Mouse (Mus musculus) liver, embryonic 14.5 days (tissue): Measurements from ENCODE around the gene Hgd. TPM values are rescaled to one million over a fixed set of nuclear protein-coding genes. Genes with fewer than 3 reads are reported as not detected.

Experiments
- ATAC-seq: fragments of 200-750 bp; cut with Nextera tagmentation; 2 replicates; pipeline ENCODE4 v1.8.0; 2017; ENCODE audit warnings: moderate number of reproducible peaks, mild to moderate bottlenecking, moderate library complexity; ENCODE audit not compliant: insufficient read depth
- DNase-seq, 3 experiments: peaks; one replicate each; pipeline ENCODE4 v3.0.0-alpha.2; 2012 to 2013; ENCODE audit warnings: low read depth in 3 of 3, low spot score in 3 of 3
- H3K27ac ChIP-seq: fragments of 300-500 bp; sonication (generic); 2 replicates; pipeline ENCODE4 v1.5.1; 2014; ENCODE audit warnings: moderate library complexity, mild to moderate bottlenecking, control low read depth, inconsistent platforms
- H3K27me3 ChIP-seq: fragments of 300-500 bp; sonication (generic); 2 replicates; pipeline ENCODE4 v1.6.1; 2014; ENCODE audit warnings: mild to moderate bottlenecking, low read length, moderate library complexity; ENCODE audit not compliant: control insufficient read depth, insufficient read depth
- H3K36me3 ChIP-seq: fragments of 300-500 bp; sonication (generic); replicated peaks from 2 replicates; pipeline ENCODE4 v1.6.1; 2014; ENCODE audit warnings: low read depth; ENCODE audit not compliant: control insufficient read depth, insufficient read depth
- H3K4me1 ChIP-seq, 2 experiments: fragments of 200-500 bp in 1 of 2; fragments of 300-500 bp in 1 of 2; sonication (generic) in 1 of 2; replicated peaks; 2 replicates each; pipeline ENCODE4 v1.6.1; 2012 to 2014; ENCODE audit warnings: antibody characterized with exemption in 1 of 2, inconsistent platforms in 1 of 2, low read length in 1 of 2; ENCODE audit not compliant: control insufficient read depth in 2 of 2, insufficient read depth in 2 of 2
- H3K4me2 ChIP-seq: fragments of 300-500 bp; sonication (generic); 2 replicates; pipeline ENCODE4 v1.6.1; 2014; ENCODE audit warnings: low read depth, mild to moderate bottlenecking, control low read depth, moderate library complexity
- H3K4me3 ChIP-seq, 2 experiments: fragments of 200-500 bp in 1 of 2; fragments of 300-500 bp in 1 of 2; sonication (generic) in 1 of 2; 2 replicates each; pipeline ENCODE4 v1.5.1; 2012 to 2014; ENCODE audit warnings: low read depth in 2 of 2, low read length in 2 of 2, mild to moderate bottlenecking in 2 of 2, control low read depth in 1 of 2, inconsistent platforms in 1 of 2, moderate library complexity in 1 of 2; ENCODE audit not compliant: insufficient read depth in 1 of 2
- H3K9ac ChIP-seq: fragments of 300-500 bp; sonication (generic); replicated peaks from 2 replicates; pipeline ENCODE4 v1.6.1; 2014; ENCODE audit warnings: mild to moderate bottlenecking, control low read depth, moderate library complexity
- H3K9me3 ChIP-seq: fragments of 300-500 bp; sonication (generic); 2 replicates; pipeline ENCODE4 v1.6.1; 2016; ENCODE audit warnings: low read length, mixed read lengths; ENCODE audit not compliant: control insufficient read depth
- CTCF ChIP-seq: IDR thresholded peaks from 2 replicates; pipeline ENCODE4 v1.5.1; 2016; ENCODE audit warnings: antibody characterized with exemption, low read depth, control low read depth
- EP300 ChIP-seq: IDR thresholded peaks from 2 replicates; pipeline ENCODE4 v1.6.1; 2016; ENCODE audit warnings: antibody characterized with exemption, low read depth
- WGBS: fragments of 180-500 bp; shearing (Covaris S2); extraction: QIAGEN DNeasy Blood & Tissue Kit; methylation state at CpG from one replicate; pipeline ENCODE4 v1.1.7; 2014; ENCODE audit not compliant: insufficient replicate concordance; 5-methylcytosine and 5-hydroxymethylcytosine counted together
- polyA plus RNA-seq, 2 experiments: library from polyadenylated mRNA; depleted of rRNA in 1 of 2; stranded (reverse) in 1 of 2; unstranded in 1 of 2; fragments of >200 nt; fragmentation: Nextera tagmentation in 1 of 2; extraction: Ambion mirVana in 1 of 2; gene quantifications; 2 replicates each; pipeline versions ENCODE4 v1.2.1 to v1.2.3; 2012 to 2014

The Hgd gene
- polyA plus RNA-seq, 2 experiments, result 20.3 to 32.7 TPM

DNA sequence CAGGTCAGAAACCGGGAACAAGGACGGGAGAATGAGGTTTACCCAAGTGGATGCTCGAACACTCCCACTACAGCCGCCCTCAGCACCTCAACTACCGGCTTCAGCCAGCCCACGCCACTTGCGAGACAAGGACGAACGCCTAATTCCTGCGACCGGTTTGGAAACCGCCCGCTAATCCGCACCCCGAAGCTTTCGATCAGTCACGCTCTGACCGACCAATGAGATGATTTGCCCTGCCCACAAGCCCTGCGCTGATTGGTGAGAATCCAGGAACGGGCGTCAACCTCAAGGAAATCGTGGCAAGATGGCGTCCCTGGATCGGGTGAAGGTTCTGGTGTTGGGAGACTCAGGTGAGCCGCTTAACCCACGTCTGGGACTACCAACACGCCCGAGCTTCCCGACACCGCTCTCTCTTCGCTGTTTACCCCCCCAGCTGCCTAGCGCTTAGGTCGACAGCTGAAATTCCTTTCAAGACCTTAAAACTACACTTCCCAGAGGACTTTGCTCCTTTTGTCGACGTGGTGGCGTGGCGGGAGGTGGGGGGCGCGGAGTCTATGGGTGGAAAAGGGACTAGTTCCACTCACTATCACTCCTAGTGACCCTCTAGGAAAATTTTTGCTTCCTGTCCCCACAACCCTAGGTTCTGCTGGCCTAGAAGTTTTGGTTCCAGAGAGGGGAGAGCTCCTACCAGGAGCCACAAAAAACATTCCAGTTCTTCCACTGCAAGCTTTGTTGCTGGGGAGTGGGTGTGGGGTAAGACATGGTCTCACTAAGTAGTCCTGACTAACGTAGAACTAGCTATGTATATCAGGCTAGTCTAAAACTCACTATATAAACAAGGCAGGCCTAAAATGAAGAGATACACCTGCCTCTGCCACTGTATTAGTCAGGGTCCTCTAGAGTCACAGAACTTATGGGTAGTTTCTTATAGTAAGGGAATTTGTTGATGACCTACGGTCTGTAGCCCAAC is 40.1 kb upstream of the Hgd start, which contains the start of the genes Gtf2e1 and Rabl3:
Gene Gtf2e1 (minus strand): TSS at position 179 of the 970 bp plus-strand sequence.
Gene Rabl3 (plus strand): TSS at position 275 of the 970 bp plus-strand sequence.
- H3K9me3 ChIP-seq, result no peaks in the 10 kb centered on the region

GRCm38 (mm10) chr16:37540776-37541175 is 39.2 kb upstream of the Hgd start:
- Histone ChIP-seq H3K9me3 (no peaks in the 10 kb centered on the region), H3K27ac (no peak overlapping the region), H3K9ac (no peak overlapping the region; the same call in 1 of the 2 replicates), H3K4me1 (peaks cover 5 to 14% of the 10 kb centered on the region in 2 experiments), H3K4me2 (peak overlapping the region; percentile 98), H3K4me3 (peak overlapping the region; percentile 85 to 97), H3K27me3 (no peaks in the 10 kb centered on the region), H3K36me3 (no peaks in the 10 kb centered on the region; the same call in 1 of the 2 replicates)
- WGBS, result 74% methylated on average over 6 of the region's 6 CpGs
- TF ChIP-seq EP300, result no peak
- no peak for TF ChIP-seq CTCF
- DNase-seq (no peak), ATAC-seq (no peak)

More for the DNA sequence above, 40.1 kb upstream of the Hgd start, which contains the start of the genes Gtf2e1 and Rabl3:
- ATAC-seq (peak; percentile 99), DNase-seq (peak; percentile 97 to 98 (median 98))
- Histone ChIP-seq H3K4me3 (peak within 1 kb of the TSS; percentile 85 to 97), H3K27me3 (no peaks in the 10 kb centered on the region), H3K36me3 (peaks cover 4% of the 10 kb centered on the region; the same call in 1 of the 2 replicates), H3K4me1 (peaks cover 5 to 16% of the 10 kb centered on the region in 2 experiments), H3K27ac (peak within 1 kb of the TSS; percentile 69), H3K9ac (peak within 1 kb of the TSS; percentile 93), H3K4me2 (peak within 1 kb of the TSS; percentile 98)
- 1% methylated on average over 41 of the region's 41 CpGs for WGBS
- no peak for TF ChIP-seq CTCF
- no peak for TF ChIP-seq EP300

DNA sequence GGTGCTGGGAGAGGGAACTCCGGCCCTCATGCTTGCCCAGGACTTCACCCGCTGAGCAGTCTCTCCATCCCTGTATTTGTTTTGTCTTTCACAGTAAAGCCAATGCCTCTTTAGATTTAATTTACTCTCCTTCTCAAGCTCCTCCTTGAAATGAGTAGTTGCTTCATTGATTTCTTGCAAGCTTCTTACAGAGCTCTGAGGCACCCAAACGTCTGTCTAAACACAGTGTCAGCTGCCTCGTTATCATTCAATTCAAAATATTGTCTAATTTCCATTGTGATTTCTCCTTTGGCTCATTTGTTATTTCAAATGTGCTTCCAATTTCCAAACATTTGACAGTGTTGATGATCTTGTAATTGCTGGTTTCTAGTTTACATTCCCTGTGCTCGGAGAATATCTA is 33.6 kb upstream of the Hgd start:
- Histone ChIP-seq H3K27me3 (no peaks in the 10 kb centered on the region), H3K4me1 (no peaks in the 10 kb centered on the region), H3K4me3 (no peak overlapping the region), H3K27ac (no peak overlapping the region), H3K9me3 (no peaks in the 10 kb centered on the region), H3K9ac (no peak overlapping the region), H3K36me3 (no peaks in the 10 kb centered on the region; the same call in 1 of the 2 replicates), H3K4me2 (no peak overlapping the region)
- no peak for ATAC-seq
- DNase-seq, result no peak
- WGBS, result 73% methylated on average over 5 of the region's 5 CpGs
- no peak for TF ChIP-seq CTCF
- TF ChIP-seq EP300, result no peak

GRCm38 (mm10) chr16:37550266-37550665 is 29.7 kb upstream of the Hgd start:
- no peaks in the 10 kb centered on the region for H3K36me3 ChIP-seq
- H3K27me3 ChIP-seq, result no peaks in the 10 kb centered on the region
- H3K4me1 ChIP-seq, result no peaks in the 10 kb centered on the region
- no peak overlapping the region for H3K4me3 ChIP-seq
- no peak for ATAC-seq
- no peak overlapping the region for H3K9ac ChIP-seq
- no peaks in the 10 kb centered on the region for H3K9me3 ChIP-seq
- TF ChIP-seq EP300 (no peak), CTCF (no peak)
- H3K4me2 ChIP-seq, result no peak overlapping the region
- 68% methylated on average over 3 of the region's 3 CpGs for WGBS
- H3K27ac ChIP-seq, result no peak overlapping the region
- no peak for DNase-seq

GRCm38 (mm10) chr16:37550981-37551380 is 29.0 kb upstream of the Hgd start:
- Histone ChIP-seq H3K4me1 (no peaks in the 10 kb centered on the region), H3K4me2 (no peak overlapping the region), H3K9ac (no peak overlapping the region), H3K36me3 (no peaks in the 10 kb centered on the region), H3K4me3 (no peak overlapping the region), H3K9me3 (no peaks in the 10 kb centered on the region), H3K27me3 (no peaks in the 10 kb centered on the region), H3K27ac (no peak overlapping the region)
- 73% methylated on average over 2 of the region's 2 CpGs for WGBS
- ATAC-seq (no peak), DNase-seq (no peak)
- TF ChIP-seq CTCF (no peak), EP300 (no peak)
